Mouse (Mus musculus) forebrain, embryonic 13.5 days (tissue): ENCODE measurements at regions not wholly inside any gene's neighbourhood (a gene's known extent, or its start where the extent isn't known, plus 50 kb on each side); places are given as distances from the start of the nearest gene placed in this dataset.

Experiments used
- ATAC-seq: fragments of 200-750 bp; cut with Nextera tagmentation; 2 replicates; pipeline ENCODE4 v1.8.0; 2017
- H3K27ac ChIP-seq: fragments of 300-500 bp; sonication (generic); 2 replicates; pipeline ENCODE4 v1.5.1; 2015; ENCODE audit warnings: inconsistent platforms, mild to moderate bottlenecking, moderate library complexity
- H3K27me3 ChIP-seq: fragments of 300-500 bp; sonication (generic); 2 replicates; pipeline ENCODE4 v1.6.1; 2015; ENCODE audit warnings: mild to moderate bottlenecking, inconsistent platforms
- H3K36me3 ChIP-seq: fragments of 300-500 bp; sonication (generic); 2 replicates; pipeline ENCODE4 v1.6.1; 2015; ENCODE audit warnings: mild to moderate bottlenecking, inconsistent platforms; ENCODE audit not compliant: poor library complexity, severe bottlenecking
- H3K4me1 ChIP-seq: fragments of 300-500 bp; sonication (generic); 2 replicates; pipeline ENCODE4 v1.6.1; 2015; ENCODE audit warnings: inconsistent platforms
- H3K4me2 ChIP-seq: fragments of 300-500 bp; sonication (generic); 2 replicates; pipeline ENCODE4 v1.6.1; 2015; ENCODE audit warnings: inconsistent platforms, mild to moderate bottlenecking, moderate library complexity
- H3K4me3 ChIP-seq: fragments of 300-500 bp; sonication (generic); 2 replicates; pipeline ENCODE4 v1.5.1; 2015; ENCODE audit warnings: mild to moderate bottlenecking, inconsistent platforms
- H3K9ac ChIP-seq: fragments of 300-500 bp; sonication (generic); 2 replicates; pipeline ENCODE4 v1.6.1; 2015; ENCODE audit warnings: mild to moderate bottlenecking, inconsistent platforms
- H3K9me3 ChIP-seq: fragments of 300-500 bp; sonication (generic); replicated peaks from 2 replicates; pipeline ENCODE4 v1.6.1; 2016; ENCODE audit warnings: inconsistent platforms
- WGBS: fragments of 180-500 bp; shearing (Covaris S2); methylation state at CpG from one replicate; pipeline ENCODE4 v1.1.7; 2015; 5-methylcytosine and 5-hydroxymethylcytosine counted together

- no peaks in the 10 kb centered on the region for H3K27me3 ChIP-seq
- no peak overlapping the region for H3K27ac ChIP-seq
- no peak overlapping the region for H3K4me2 ChIP-seq
- 65% methylated on average over 1 of the region's 1 CpGs for WGBS
- H3K36me3 ChIP-seq = no peaks in the 10 kb centered on the region
- H3K4me1 ChIP-seq = peaks cover 7% of the 10 kb centered on the region; the same call in 1 of the 2 replicates
- ATAC-seq = peak; percentile 66; the same call in 1 of the 2 replicates
- no peak overlapping the region for H3K9ac ChIP-seq
- H3K4me3 ChIP-seq = no peak overlapping the region
- no peaks in the 10 kb centered on the region for H3K9me3 ChIP-seq
Measured at GRCm38 (mm10) chr6:102102060-102102459, 470.8 kb downstream of the Cntn3 start.
